Mouse (Mus musculus) forebrain, embryonic 15.5 days (tissue): ENCODE measurements around the gene Myh6. TPM values are rescaled to one million over a fixed set of nuclear protein-coding genes. Genes with fewer than 3 reads are reported as not detected.

Experiments used
- microRNA counts: library from miRNA; unstranded; fragments of <30 nt; microRNA quantifications from one replicate; lab custom pipeline; 2016
- microRNA-seq: library from miRNA; unstranded; fragments of <30 nt; microRNA quantifications from one replicate; pipeline ENCODE4, GENCODE M21; 2016
- polyA plus RNA-seq: library from polyadenylated mRNA; unstranded; fragments of >200 nt; fragmentation: Nextera tagmentation; extraction: Ambion mirVana; gene quantifications from 2 replicates; pipeline ENCODE4 v1.2.1, GENCODE M21; 2015

The Myh6 gene
- polyA plus RNA-seq, 1 experiment from 2014 or later, result 1.0 TPM

MicroRNAs within 50 kb of the gene (microRNA counts, 519-probe panel; counts per million panel counts)
- 2,314 counts per million, percentile 44 among the panel's probes with 10 or more counts for microRNA mmu-miR-208a (lab: Ali Mortazavi, UCI)
- microRNA mmu-miR-208b (lab: Ali Mortazavi, UCI), result not detected

Small RNA genes within 50 kb of the gene (microRNA-seq; reads per million reads assigned to microRNA genes)
- gene Mir208a, result 7.9 reads per million, percentile 24 among the genes with 10 or more reads in this experiment
- 43.1 reads per million, percentile 41 among the genes with 10 or more reads in this experiment for gene Mir208b

Other genes with a start within 250 kb of the Myh6 start
- 6.4 and 8.2 TPM in 2 replicates for gene Slc7a8, start 185.0 kb downstream of the Myh6 start, polyA plus RNA-seq
- gene Rnf212b, start 152.8 kb downstream of the Myh6 start, polyA plus RNA-seq, result not detected in 2 replicates
- 11.1 and 13.5 TPM in 2 replicates for gene Homez, start 96.0 kb downstream of the Myh6 start, polyA plus RNA-seq
- gene Ppp1r3e, start 89.4 kb downstream of the Myh6 start, polyA plus RNA-seq, result 1.7 and 2.3 TPM in 2 replicates
- gene Bcl2l2, start 83.5 kb downstream of the Myh6 start, polyA plus RNA-seq, result 3.5 and 3.6 TPM in 2 replicates
- 0.14 and 0.15 TPM in 2 replicates for gene Gm20521, start 83.5 kb downstream of the Myh6 start, polyA plus RNA-seq
- gene Pabpn1, start 74.4 kb downstream of the Myh6 start, polyA plus RNA-seq, result 163 and 164 TPM in 2 replicates
- 154 and 167 TPM in 2 replicates for gene Slc22a17, start 53.8 kb downstream of the Myh6 start, polyA plus RNA-seq
- gene Efs, start 40.8 kb downstream of the Myh6 start, polyA plus RNA-seq, result 27.6 and 30.4 TPM in 2 replicates
- 0.27 and 0.29 TPM in 2 replicates for gene Il25, start 34.2 kb downstream of the Myh6 start, polyA plus RNA-seq
- 3.8 and 5.5 TPM in 2 replicates for gene Cmtm5, start 30.7 kb downstream of the Myh6 start, polyA plus RNA-seq
- gene Gm17428, start 10.0 kb upstream of the Myh6 start, polyA plus RNA-seq, result not detected in 2 replicates
- 6.5 and 6.7 TPM in 2 replicates for gene Myh7, start 27.7 kb upstream of the Myh6 start, polyA plus RNA-seq
- 67.1 and 70.8 TPM in 2 replicates for gene Ngdn, start 48.5 kb upstream of the Myh6 start, polyA plus RNA-seq
- 27.4 and 30.6 TPM in 2 replicates for gene Zfhx2, start 125.4 kb upstream of the Myh6 start, polyA plus RNA-seq
- gene Thtpa, start 127.9 kb upstream of the Myh6 start, polyA plus RNA-seq, result 52.2 and 52.3 TPM in 2 replicates
- 11.4 and 13.0 TPM in 2 replicates for gene Ap1g2, start 139.7 kb upstream of the Myh6 start, polyA plus RNA-seq
- 37.4 and 38.3 TPM in 2 replicates for gene Jph4, start 150.0 kb upstream of the Myh6 start, polyA plus RNA-seq